Mouse (Mus musculus): Measurements from ENCODE around the gene Tpra1.

Gene Tpra1

GRCm38 (mm10) chr6:88957801-88958211 lies 55.8 kb downstream of the Tpra1 start:
- DNase-seq (ENCODE audit: low spot score), result no peak

GRCm38 (mm10) chr6:88958305-88958704 lies 56.3 kb downstream of the Tpra1 start:
- no peak for DNase-seq (ENCODE audit: low spot score)

DNA sequence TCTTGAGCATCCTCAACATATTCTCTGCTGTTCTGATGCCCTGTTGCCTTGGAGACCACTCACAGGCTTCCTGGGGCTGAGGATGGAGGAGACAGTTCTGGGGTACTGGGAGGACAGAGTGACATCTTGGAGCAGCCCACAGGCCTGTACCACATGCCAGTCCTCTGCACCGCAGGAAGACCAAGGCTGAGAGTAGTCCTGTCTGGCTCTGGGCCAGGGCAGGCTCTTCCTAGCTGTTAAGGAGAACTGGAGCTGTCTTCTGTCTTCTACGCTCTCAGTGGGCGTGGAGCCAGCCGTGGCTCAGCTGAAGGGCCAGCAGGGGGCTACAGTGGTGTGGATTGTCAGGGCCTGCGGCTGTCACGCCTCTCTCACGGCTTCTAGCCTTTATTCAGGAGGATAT lies 57.8 kb downstream of the Tpra1 start:
- peak; percentile 79 for DNase-seq (ENCODE audit: low spot score)

- DNase-seq (ENCODE audit: low spot score), result no peak
These were observed 58.9 kb downstream of the Tpra1 start for GRCm38 (mm10) chr6:88960941-88961340.

All from testis, postnatal 10 days (tissue).